Mouse (Mus musculus) cerebellum, adult 2 months (tissue): ENCODE measurements around the gene Mfap3.

Experiments used
- CTCF ChIP-seq: fragments of 200-500 bp; IDR thresholded peaks from 2 replicates; pipeline ENCODE4 v1.5.1; 2011; ENCODE audit warnings: low read depth, mild to moderate bottlenecking, control low read depth, low read length, moderate library complexity, borderline replicate concordance; ENCODE audit not compliant: insufficient read depth
- POLR2A ChIP-seq: fragments of 200-500 bp; IDR thresholded peaks from 2 replicates; pipeline ENCODE4 v1.6.1; 2011; ENCODE audit warnings: low read length, control low read depth, borderline replicate concordance; ENCODE audit not compliant: insufficient read depth

DNA sequence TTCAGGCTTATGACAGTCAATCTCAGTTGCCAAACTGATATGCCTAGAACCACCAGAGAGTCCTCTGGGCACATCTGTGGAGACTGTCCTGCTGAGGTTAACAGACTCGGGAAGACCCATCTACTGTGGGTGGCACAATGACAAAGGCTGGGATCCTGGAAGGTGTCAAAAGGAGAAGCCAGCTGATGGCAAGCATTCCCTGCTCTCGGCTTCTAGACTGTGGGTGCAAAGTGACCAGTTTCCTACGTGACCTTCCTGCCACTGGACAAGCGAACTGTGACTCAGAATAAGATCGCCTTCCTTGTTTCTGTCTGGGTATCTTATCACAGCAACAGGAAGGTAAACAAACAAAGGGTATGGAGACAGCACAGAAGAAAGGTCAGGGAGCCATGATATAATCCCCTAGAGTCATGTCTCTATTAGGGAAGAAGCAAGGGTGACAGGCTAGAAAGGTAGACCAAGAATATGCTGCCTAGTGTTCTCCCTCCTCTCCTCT, 1.5 kb upstream of the Mfap3 start:
- TF ChIP-seq CTCF, result no peak
- TF ChIP-seq POLR2A, result no peak
